Mouse (Mus musculus) erythroblast, adult 5-6 weeks (primary cell): ENCODE measurements around the gene Brwd3. TPM values are rescaled to one million over a fixed set of nuclear protein-coding genes. Genes with fewer than 3 reads are reported as not detected.
A peak's percentile ranks its signal among the peaks of the same experiment; 100 is the strongest.

ENCODE experiments used
- ATAC-seq: replicated peaks from 2 replicates; pipeline ENCODE4 v1.8.0; 2016; ENCODE audit warnings: moderate number of reproducible peaks, mild to moderate bottlenecking, moderate TSS enrichment, inconsistent platforms; ENCODE audit not compliant: poor library complexity, low FRiP score, severe bottlenecking
- total RNA-seq, 2 experiments: library from RNA; stranded (forward) in 1 of 2; stranded (reverse) in 1 of 2; fragments of 150-400 nt in 1 of 2; fragments of 200-764, 138-1000 nt in 1 of 2; gene quantifications; 2 replicates each; pipeline versions ENCODE4 v1.2.3 to v1.2.4; 2015 to 2017; ENCODE audit warnings: low replicate concordance in 2 of 2

The Brwd3 gene
- 4.6 and 7.5 TPM in 2 replicates for total RNA-seq (2015; ENCODE audit: low replicate concordance)
- total RNA-seq (2017; ENCODE audit: low replicate concordance): 4.0 and 8.9 TPM in 2 replicates

DNA sequence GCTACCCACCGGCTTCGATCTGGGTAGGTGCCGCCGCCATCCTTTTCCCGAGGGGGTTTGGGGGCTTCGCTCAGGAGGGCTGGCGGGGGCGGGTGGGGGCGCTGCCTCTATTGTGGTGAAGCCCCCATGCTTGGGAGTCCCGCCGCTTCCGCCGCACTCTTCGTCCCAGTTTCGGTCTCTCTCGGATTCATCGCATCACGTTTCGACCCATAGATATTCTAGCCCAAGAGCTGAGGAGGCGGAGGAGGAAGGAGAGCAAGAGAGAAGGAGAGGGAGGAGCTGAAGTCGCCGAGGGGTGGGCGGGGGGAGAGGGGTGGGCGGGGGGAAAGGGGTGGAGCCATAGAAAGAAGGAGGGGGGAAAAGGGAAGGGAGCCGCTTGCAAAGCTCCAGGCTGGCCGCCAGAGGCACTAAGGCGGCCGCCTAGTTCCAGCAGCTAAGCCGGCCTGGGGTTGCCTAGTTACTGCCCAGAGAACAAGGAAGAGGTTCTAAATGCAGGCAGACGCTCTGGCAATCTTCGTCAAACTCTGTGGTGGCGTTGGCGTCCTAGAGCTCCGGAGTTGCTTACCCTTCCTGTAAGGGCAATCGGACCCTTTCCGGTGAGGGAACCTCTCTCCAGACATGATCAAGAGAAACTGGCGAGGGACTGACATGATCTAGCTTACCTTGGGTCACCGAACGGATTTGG, at the start of gene Brwd3:
Gene Brwd3, minus strand, starts transcription at position 283 of the 685 bp plus-strand sequence.
- ATAC-seq: peak; percentile 93

DNA sequence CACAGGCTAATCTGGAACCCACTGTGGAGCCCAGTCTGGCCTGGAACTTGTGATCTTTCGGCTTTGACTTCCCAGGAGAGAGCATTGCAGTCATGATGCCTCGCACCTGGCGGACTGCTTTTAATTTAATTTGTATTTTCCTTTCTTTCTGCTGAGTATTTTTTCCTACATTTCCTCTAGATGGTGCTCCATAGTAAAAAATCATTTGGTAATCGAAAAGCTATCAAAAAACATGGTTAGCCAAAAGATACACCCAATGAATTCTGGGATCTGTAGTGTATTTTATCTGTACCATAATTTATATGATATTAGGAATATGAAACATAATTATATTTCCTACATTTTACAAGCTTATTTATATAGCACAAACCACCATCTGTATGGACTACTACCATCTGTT, 28.5 kb upstream of the Brwd3 start:
- no peak for ATAC-seq

DNA sequence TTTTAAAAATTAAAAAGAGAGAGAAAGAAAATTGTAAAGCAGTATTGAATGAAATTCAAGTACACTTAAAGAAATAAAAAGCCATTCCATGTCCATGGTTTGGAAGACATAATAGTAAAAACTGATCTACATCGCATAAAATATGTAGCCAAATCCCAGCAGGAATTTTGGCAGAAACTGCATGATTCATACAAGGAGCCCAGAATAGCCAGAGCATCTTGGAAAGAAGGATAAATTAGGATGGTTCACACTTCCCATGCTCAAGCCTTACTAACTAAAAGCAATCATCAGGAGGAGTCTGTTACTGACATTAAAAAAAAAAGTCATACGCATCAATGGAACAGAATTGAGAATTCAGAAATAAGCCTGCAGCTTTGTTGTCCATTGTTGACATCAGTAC, 8.5 kb upstream of the Brwd3 start:
- no peak for ATAC-seq

DNA sequence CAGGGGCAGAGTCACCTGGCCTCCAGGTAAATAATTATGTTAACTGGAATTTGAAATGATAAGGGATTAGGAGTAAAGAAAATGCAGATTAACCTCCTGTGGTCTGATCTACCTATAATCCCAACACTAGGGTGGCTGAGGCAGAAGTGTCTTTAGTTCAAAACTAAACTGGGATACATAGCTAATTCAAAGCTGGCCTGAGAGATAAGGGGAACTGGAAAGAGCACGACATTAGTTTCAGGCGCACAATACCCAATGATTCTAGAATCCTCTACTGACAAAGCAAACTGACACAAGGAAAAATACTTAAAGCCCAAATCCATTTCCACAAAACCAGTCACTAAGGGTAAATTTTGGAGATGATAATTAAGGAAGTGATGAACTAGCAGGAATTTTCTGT, 2.2 kb upstream of the Brwd3 start:
- ATAC-seq: no peak

DNA sequence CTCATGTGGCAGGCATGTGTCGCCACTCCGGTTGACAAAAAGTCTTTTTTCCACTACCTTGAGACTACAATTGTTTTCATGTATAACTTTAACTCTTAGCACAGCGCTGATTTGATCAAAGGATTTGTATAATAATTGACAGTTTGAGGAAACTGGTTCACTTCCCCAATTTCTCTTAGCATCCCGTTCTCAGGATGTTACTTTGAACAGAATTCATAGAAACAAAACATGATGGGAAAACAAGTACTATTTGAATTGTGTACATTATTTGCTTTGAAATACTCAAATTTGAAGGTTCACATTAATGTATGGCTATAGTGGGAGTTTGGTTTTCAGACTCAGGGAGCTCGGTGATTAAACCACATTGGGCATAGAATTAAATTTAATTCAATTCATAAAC, 1.1 kb upstream of the Brwd3 start:
- ATAC-seq: no peak

DNA sequence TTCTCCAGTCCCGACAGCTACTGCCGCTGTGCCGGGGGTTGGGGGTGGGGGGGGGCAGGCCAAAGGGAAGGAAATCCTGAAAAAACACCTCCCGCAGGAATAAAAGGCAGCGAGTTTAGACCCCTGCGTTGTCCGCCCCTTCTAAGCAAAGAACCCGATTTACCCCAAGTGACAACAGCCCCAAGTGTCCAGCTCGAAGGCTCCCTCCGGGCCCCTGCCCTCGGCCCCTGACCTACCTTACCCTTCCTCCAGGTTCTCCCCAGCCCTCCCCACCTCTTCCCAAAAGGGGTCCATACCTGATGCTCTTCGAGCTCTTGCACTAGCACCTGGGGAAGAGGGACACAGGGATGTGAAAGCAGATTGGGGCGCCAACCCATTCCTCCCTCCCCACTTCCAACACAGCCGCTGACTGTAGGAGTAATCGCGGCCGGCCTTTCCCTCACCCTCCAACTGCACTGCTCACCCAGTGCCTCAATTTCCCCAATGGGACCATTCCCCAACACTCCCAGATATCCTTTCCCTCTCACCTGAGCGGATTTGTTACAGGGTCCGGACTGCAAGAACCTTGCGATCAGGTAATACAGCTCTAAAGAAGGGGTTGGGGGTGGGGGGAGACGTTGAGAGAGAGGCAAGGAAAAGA, 671 bp downstream of the Brwd3 start:
- peak; percentile 36; the same call in 1 of the 2 replicates for ATAC-seq

DNA sequence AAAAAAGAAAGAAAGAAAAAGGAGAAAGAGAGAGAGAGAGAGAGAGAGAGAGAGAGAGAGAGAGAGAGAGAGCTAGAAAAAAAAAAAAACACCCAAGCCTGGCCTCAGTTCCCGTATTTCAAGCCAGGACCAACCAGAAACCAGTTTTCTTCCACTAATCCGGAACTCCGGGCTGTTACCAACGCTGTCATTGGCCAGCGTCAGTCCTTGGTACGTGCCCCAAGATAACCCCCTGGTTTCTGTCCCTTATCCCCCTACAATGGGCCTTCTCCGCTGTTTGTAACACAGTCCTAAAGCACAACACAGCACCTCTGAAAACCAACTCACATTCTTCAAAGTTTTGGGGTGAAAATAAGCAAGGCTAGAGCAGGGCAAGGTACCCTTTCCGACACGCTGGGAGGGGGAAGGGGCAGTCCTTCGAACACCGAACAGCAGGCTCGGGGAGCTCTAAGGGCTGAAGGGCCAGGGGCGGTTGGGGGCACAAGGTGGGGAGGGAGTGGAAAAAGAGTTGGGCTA, 1.4 kb downstream of the Brwd3 start:
- peak; percentile 85 for ATAC-seq

DNA sequence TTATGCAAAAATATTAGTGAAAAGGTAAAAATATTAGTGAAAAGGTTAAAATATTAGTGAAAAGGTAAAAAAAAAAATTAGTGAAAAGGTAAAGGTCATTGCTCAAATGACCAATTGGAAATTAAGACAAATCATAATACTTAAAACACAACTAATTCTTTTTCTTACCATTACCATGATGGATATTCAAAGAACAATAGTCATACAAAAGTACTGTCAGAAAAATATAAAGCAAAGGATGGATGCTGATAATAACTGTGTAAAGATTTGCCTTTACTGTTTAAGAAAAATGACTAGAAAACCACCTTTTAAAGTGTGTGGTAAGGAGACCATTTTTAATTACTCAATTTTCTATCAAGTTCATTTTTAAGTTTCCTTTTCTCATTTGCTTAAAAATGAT, 2.9 kb downstream of the Brwd3 start:
- ATAC-seq: no peak

DNA sequence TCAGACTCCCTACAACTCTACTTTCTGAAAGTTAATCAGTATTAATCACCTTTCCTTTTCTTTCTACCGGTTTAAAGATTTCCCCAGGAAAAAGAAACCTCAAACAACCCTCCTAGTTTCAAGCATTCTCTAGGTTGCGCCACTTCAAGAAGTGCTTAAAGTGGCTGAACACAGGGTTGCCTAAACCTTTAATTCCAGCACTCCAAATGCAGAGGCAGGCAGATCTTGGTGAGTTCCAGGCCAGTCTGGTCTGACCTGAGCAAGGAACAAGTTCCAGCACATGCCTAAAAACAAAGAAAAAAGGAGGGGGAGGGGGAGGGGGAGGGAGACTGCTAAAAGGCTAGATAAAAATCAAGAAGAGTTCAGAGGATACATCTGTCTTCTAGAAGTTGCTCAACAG, 6.1 kb downstream of the Brwd3 start:
- no peak for ATAC-seq

DNA sequence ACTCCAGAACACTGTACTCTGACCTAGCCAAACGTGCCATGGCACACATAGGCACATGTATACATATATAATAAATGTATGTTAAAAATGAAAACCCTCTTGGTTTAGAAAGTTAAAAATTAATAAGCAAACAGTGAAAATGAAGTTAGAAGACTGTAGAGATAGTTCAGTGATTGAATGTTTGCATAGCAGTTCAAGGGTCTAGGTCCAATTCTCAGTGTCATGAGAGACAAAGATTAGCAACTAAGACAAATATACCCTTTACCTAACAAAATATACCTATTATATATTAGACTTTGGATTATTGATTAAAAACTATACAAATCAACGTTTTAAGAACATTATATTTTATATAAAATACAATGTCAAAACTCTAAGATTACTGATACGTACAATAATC, 36.9 kb downstream of the Brwd3 start:
- no peak for ATAC-seq

DNA sequence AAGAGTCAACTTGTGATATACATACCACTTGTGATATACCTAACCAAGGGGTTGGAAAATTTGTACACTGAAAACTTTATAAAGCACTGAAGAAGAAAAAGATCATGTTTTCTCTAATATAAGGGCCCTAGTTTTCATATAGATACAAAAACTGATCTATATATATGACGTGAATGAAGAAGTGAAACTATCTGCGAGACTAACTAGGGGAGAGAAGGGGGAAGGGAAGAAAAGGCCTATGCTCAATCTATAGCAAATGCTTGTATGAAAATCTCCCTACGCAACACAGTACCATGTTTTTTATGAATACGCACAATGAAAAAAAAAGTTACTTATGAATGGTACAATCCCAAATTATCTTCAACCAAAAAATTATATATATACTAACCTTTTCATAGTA, 50.4 kb downstream of the Brwd3 start:
- no peak for ATAC-seq

DNA sequence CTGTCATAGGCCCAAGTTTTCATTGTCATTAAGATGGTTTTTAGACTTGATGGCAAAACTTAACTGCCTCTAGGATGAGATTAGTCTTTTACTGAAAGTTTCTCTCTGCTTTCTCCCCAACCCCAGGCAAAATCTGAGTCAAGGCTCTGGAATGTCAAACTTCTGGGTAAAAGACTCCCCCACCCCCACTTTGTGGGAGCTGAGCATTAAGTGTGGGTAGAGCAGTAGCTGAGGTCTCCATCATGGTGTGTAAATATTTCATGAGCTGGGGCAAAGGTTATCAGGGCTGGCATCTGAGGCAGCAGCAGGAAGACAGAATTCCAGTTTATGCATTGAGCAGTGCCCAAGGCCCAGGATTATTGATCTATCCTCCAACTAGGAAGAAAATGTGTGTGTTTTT, 102.4 kb downstream of the Brwd3 start:
- no peak for ATAC-seq

DNA sequence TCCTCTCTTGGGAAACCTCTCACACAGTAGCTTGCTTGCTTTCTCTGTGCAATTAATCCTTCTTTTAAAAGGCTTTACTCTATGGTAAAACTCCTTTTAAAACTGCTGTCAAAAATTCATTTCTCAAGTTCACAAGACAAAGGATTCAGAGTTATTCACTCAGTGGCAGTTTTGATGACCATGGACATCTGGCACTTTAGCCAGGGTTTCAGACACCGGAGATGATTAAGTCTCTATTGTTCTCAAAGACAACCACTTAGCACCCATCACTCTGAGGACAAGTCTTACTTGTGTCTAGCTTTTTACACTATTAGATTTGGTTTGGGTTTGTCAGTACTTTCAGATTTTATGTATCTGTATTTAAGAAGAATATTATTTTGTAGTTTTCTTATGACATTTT, 104.6 kb downstream of the Brwd3 start:
- no peak for ATAC-seq

DNA sequence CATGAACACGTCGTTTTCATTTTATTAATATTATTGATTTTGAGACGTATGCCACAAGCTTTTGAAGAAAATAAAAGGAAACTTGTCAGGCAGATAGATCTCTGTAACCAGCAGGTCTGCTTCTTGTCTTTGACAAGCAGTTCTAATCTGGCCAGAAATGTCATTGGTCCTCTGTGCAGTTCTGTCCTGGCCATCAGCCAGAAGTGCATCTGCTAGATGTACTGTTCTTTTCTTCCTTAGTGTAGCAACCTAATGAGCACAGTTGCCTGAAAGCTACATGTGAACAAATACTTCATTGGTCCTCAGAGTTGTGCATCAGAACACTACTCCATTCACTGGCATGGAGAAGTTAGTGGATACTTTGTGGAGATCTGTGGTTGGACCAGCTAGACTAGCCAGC, 105.1 kb downstream of the Brwd3 start:
- no peak for ATAC-seq

DNA sequence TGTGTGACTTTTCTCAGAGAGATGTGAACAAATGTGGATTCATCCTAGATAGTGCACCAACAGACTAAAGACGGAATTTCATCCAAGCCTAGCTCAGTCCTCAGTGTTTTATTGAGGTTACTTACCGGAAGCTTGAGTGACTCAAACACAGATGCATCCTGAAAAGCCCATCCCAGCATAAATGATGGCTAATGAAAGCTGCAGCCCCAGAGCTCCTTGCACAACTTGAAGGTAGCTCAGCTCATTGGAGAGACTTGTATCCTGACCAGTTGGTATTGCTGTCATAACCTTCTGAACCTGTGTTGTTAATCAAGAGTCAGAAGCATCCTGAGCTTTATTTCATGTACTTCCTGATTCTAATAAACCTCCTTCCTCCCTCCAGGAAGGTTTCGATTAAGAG, 105.8 kb downstream of the Brwd3 start:
- ATAC-seq: no peak

DNA sequence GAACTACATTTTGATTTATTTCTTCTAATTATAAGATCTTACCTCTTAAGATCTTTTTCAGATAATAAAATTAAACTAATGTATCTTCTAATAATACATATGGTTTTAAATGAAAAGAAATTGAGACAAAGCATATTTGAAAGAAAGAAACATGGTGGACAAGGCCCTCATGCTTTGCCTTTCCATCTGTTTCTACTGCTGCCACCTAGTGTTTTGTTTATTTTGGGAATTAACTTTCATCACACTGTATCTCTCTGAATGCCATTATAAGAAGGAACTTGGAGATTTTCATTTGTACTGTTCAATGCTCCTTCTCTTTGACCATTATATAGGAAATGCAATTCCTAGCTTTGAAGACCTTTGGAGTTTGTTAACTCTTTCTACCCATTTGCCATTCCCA, 109.9 kb downstream of the Brwd3 start:
- ATAC-seq: no peak

DNA sequence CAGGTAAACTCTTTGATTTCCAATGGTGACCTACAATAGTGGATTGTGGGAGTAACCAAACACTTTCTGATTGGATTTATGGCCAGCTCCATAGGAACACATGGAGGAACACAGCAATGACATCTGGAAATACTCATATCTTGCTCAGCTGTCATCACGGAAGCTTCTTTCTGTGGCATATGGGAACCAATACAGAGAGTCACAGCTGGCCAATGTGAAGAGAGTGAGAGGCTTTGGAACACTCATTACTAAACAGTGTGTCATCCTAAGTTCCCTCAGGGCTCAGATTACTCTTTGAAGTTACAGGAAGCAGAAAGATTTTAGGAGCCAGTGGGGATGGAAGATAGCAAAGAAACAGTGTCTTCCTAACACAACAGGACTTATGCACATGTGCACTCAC, 111.7 kb downstream of the Brwd3 start:
- ATAC-seq: no peak

DNA sequence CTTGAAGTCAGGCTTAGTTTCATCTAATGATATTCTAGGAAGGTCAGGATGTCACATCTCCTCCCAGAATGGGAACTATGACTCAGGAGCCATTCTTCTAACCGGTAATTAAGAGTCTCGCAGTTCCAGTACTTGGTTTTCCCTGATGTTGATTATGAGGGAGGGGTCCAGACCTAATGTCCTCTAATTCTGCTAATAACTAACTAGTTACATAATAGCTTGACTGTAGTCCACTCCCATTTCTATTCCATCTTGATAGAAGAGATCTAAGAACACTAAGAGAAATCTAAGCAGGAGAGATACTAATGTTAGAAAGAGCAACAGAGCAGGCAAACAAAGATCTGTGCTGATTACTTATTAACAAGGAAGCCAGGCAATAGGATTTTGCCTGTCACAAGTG, 129.9 kb downstream of the Brwd3 start:
- ATAC-seq: no peak
